Mouse (Mus musculus): ENCODE results near the gene Lypd6. TPM values are rescaled to one million over a fixed set of nuclear protein-coding genes. Genes with fewer than 3 reads are reported as not detected.

The Lypd6 gene
- polyA plus RNA-seq, 1 experiment from 2014 or later, result 17.4 TPM

- H3K4me2 ChIP-seq (ENCODE audit: low read depth, low read length), result no peak overlapping the region
- ATAC-seq (ENCODE audit: low read depth), result no peak
- WGBS, result 82% methylated on average over 9 of the region's 9 CpGs
Measured at GRCm38 (mm10) chr2:50120839-50121238, 54.6 kb downstream of the Lypd6 start.

DNA sequence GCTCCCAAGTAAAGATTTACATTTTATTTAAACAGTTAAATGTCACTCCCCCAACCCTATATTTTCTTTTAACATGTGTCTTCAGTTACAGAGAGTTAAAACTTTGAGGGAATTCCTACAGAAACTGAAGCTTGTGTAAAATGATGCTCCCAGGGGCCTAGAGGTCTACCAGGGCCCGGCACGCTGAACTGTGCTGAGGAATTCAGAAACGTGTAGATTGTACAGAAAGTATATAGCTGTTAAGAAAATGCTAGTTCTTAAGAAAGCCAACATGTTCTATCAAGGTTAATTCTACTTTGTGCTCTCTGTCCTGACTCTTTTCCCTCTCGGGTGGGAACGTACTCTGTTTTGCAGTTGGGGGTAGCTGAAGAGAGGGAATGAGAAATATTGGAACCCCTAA, 57.1 kb downstream of the Lypd6 start:
- H3K4me2 ChIP-seq (ENCODE audit: low read depth, low read length), result no peak overlapping the region
- H3K4me3 ChIP-seq (ENCODE audit: low read depth, low read length), result no peak overlapping the region
- H3K27ac ChIP-seq (ENCODE audit: low read depth, low read length), result no peak overlapping the region
- no peaks in the 10 kb centered on the region for H3K4me1 ChIP-seq (ENCODE audit: control insufficient read depth, insufficient read depth, low read length)
- ATAC-seq (ENCODE audit: low read depth), result no peak
- H3K9me3 ChIP-seq (ENCODE audit: control insufficient read depth, low read length), result no peaks in the 10 kb centered on the region
- H3K36me3 ChIP-seq (ENCODE audit: control insufficient read depth, insufficient read depth, low read length), result no peaks in the 10 kb centered on the region
- 83% methylated on average over 5 of the region's 5 CpGs for WGBS
- H3K9ac ChIP-seq (replicated peaks; ENCODE audit: low read depth, low read length), result no peak overlapping the region
- H3K27me3 ChIP-seq (ENCODE audit: control insufficient read depth, insufficient read depth, low read length), result no peaks in the 10 kb centered on the region

More at GRCm38 (mm10) chr2:50120839-50121238, 54.6 kb downstream of the Lypd6 start:
- Histone ChIP-seq H3K27ac (ENCODE audit: low read depth, low read length) (no peak overlapping the region), H3K4me1 (ENCODE audit: control insufficient read depth, insufficient read depth, low read length) (no peaks in the 10 kb centered on the region), H3K9ac (replicated peaks; ENCODE audit: low read depth, low read length) (no peak overlapping the region), H3K27me3 (ENCODE audit: control insufficient read depth, insufficient read depth, low read length) (no peaks in the 10 kb centered on the region), H3K9me3 (ENCODE audit: control insufficient read depth, low read length) (no peaks in the 10 kb centered on the region), H3K4me3 (ENCODE audit: low read depth, low read length) (no peak overlapping the region), H3K36me3 (ENCODE audit: control insufficient read depth, insufficient read depth, low read length) (no peaks in the 10 kb centered on the region)

- no peak overlapping the region for H3K9ac ChIP-seq (replicated peaks; ENCODE audit: low read depth, low read length)
- H3K27me3 ChIP-seq (ENCODE audit: control insufficient read depth, insufficient read depth, low read length), result no peaks in the 10 kb centered on the region
- H3K27ac ChIP-seq (ENCODE audit: low read depth, low read length), result no peak overlapping the region
- ATAC-seq (ENCODE audit: low read depth), result peak; percentile 76
- no peaks in the 10 kb centered on the region for H3K9me3 ChIP-seq (ENCODE audit: control insufficient read depth, low read length)
- no peak overlapping the region for H3K4me2 ChIP-seq (ENCODE audit: low read depth, low read length)
- H3K4me3 ChIP-seq (ENCODE audit: low read depth, low read length), result no peak overlapping the region
- H3K36me3 ChIP-seq (ENCODE audit: control insufficient read depth, insufficient read depth, low read length), result no peaks in the 10 kb centered on the region
- H3K4me1 ChIP-seq (ENCODE audit: control insufficient read depth, insufficient read depth, low read length), result no peaks in the 10 kb centered on the region
- 61% methylated on average over 9 of the region's 9 CpGs for WGBS
Measured at GRCm38 (mm10) chr2:50127513-50128175, 61.4 kb downstream of the Lypd6 start.

GRCm38 (mm10) chr2:50128322-50129277, 62.4 kb downstream of the Lypd6 start:
- no peak for ATAC-seq (ENCODE audit: low read depth)
- H3K4me3 ChIP-seq (ENCODE audit: low read depth, low read length), result no peak overlapping the region
- H3K4me2 ChIP-seq (ENCODE audit: low read depth, low read length), result no peak overlapping the region
- H3K27ac ChIP-seq (ENCODE audit: low read depth, low read length), result no peak overlapping the region; the same call in 1 of the 2 replicates
- no peaks in the 10 kb centered on the region for H3K4me1 ChIP-seq (ENCODE audit: control insufficient read depth, insufficient read depth, low read length)
- no peak overlapping the region for H3K9ac ChIP-seq (replicated peaks; ENCODE audit: low read depth, low read length)
- 64% methylated on average over 12 of the region's 12 CpGs for WGBS
- H3K27me3 ChIP-seq (ENCODE audit: control insufficient read depth, insufficient read depth, low read length), result no peaks in the 10 kb centered on the region
- no peaks in the 10 kb centered on the region for H3K36me3 ChIP-seq (ENCODE audit: control insufficient read depth, insufficient read depth, low read length)
- no peaks in the 10 kb centered on the region for H3K9me3 ChIP-seq (ENCODE audit: control insufficient read depth, low read length)

GRCm38 (mm10) chr2:50130674-50131073, 64.4 kb downstream of the Lypd6 start:
- no peaks in the 10 kb centered on the region for H3K27me3 ChIP-seq (ENCODE audit: control insufficient read depth, insufficient read depth, low read length)
- H3K9me3 ChIP-seq (ENCODE audit: control insufficient read depth, low read length), result no peaks in the 10 kb centered on the region
- no peaks in the 10 kb centered on the region for H3K36me3 ChIP-seq (ENCODE audit: control insufficient read depth, insufficient read depth, low read length)
- H3K9ac ChIP-seq (replicated peaks; ENCODE audit: low read depth, low read length), result no peak overlapping the region
- no peak overlapping the region for H3K4me2 ChIP-seq (ENCODE audit: low read depth, low read length)
- WGBS, result 94% methylated on average over 3 of the region's 3 CpGs
- no peak for ATAC-seq (ENCODE audit: low read depth)
- no peak overlapping the region for H3K27ac ChIP-seq (ENCODE audit: low read depth, low read length)
- H3K4me3 ChIP-seq (ENCODE audit: low read depth, low read length), result no peak overlapping the region
- no peaks in the 10 kb centered on the region for H3K4me1 ChIP-seq (ENCODE audit: control insufficient read depth, insufficient read depth, low read length)

DNA sequence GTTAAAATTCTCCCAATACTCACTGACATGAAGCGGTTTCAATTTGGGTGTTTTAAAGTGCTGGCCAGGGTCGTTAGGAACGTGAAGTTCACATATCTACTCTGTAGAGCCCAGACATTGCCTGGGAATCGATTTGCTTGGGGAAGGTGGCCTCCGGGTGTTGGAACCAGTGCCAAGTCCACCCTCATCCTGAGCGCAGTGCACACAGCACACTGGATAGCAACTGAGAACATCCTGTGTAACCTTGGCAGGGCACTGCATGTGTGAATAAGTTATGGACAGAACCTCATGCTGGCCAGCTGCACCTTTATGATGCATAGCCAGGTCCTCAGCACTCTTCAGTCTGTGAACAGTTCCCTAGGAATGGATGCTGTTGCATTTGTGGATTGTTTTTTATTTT, 77.4 kb downstream of the Lypd6 start:
- no peak overlapping the region for H3K9ac ChIP-seq (replicated peaks; ENCODE audit: low read depth, low read length)
- ATAC-seq (ENCODE audit: low read depth), result no peak; the same call in 1 of the 2 replicates
- no peaks in the 10 kb centered on the region for H3K9me3 ChIP-seq (ENCODE audit: control insufficient read depth, low read length)
- 73% methylated on average over 6 of the region's 6 CpGs for WGBS
- H3K4me1 ChIP-seq (ENCODE audit: control insufficient read depth, insufficient read depth, low read length), result 0 out of 2 replicates have a peak, but pooled peaks cover 3% of the 10 kb centered on the region
- no peaks in the 10 kb centered on the region for H3K36me3 ChIP-seq (ENCODE audit: control insufficient read depth, insufficient read depth, low read length)
- no peak overlapping the region for H3K27ac ChIP-seq (ENCODE audit: low read depth, low read length)
- H3K4me3 ChIP-seq (ENCODE audit: low read depth, low read length), result no peak overlapping the region
- H3K27me3 ChIP-seq (ENCODE audit: control insufficient read depth, insufficient read depth, low read length), result no peaks in the 10 kb centered on the region
- H3K4me2 ChIP-seq (ENCODE audit: low read depth, low read length), result no peak overlapping the region

GRCm38 (mm10) chr2:50147308-50147707, 81.1 kb downstream of the Lypd6 start:
- H3K36me3 ChIP-seq (ENCODE audit: control insufficient read depth, insufficient read depth, low read length), result no peaks in the 10 kb centered on the region
- no peak overlapping the region for H3K4me3 ChIP-seq (ENCODE audit: low read depth, low read length)
- no peak overlapping the region for H3K4me2 ChIP-seq (ENCODE audit: low read depth, low read length)
- H3K4me1 ChIP-seq (ENCODE audit: control insufficient read depth, insufficient read depth, low read length), result 0 out of 2 replicates have a peak, but pooled peaks cover 3% of the 10 kb centered on the region
- no peaks in the 10 kb centered on the region for H3K27me3 ChIP-seq (ENCODE audit: control insufficient read depth, insufficient read depth, low read length)
- no peak overlapping the region for H3K9ac ChIP-seq (replicated peaks; ENCODE audit: low read depth, low read length)
- WGBS, result 83% methylated on average over 9 of the region's 9 CpGs
- no peak for ATAC-seq (ENCODE audit: low read depth)
- H3K9me3 ChIP-seq (ENCODE audit: control insufficient read depth, low read length), result no peaks in the 10 kb centered on the region
- no peak overlapping the region for H3K27ac ChIP-seq (ENCODE audit: low read depth, low read length)

GRCm38 (mm10) chr2:50149257-50150202, 83.3 kb downstream of the Lypd6 start:
- Histone ChIP-seq H3K9ac (replicated peaks; ENCODE audit: low read depth, low read length) (no peak overlapping the region), H3K9me3 (ENCODE audit: control insufficient read depth, low read length) (no peaks in the 10 kb centered on the region), H3K4me3 (ENCODE audit: low read depth, low read length) (no peak overlapping the region), H3K4me1 (ENCODE audit: control insufficient read depth, insufficient read depth, low read length) (no peaks in the 10 kb centered on the region), H3K27ac (ENCODE audit: low read depth, low read length) (no peak overlapping the region), H3K36me3 (ENCODE audit: control insufficient read depth, insufficient read depth, low read length) (no peaks in the 10 kb centered on the region), H3K27me3 (ENCODE audit: control insufficient read depth, insufficient read depth, low read length) (no peaks in the 10 kb centered on the region), H3K4me2 (ENCODE audit: low read depth, low read length) (no peak overlapping the region)
- WGBS, result 60% methylated on average over 6 of the region's 6 CpGs
- peak; percentile 47 for ATAC-seq (ENCODE audit: low read depth)
